Mouse (Mus musculus): ENCODE measurements at regions not wholly inside any gene's neighbourhood (a gene's known extent, or its start where the extent isn't known, plus 50 kb on each side); places are given as distances from the start of the nearest gene placed in this dataset.
"Not testable (repeated sequence)": the region's sequence is repeated elsewhere in the genome, so short reads cannot be mapped to it uniquely, and the experiment has no call there.

GRCm38 (mm10) chr5:10088172-10088571, 158.2 kb downstream of the Gm5152 start:
- DNase-seq (ENCODE audit: extremely low read depth, low read depth, low spot score); H3K27me3 ChIP-seq (ENCODE audit: control insufficient read depth, insufficient read depth, low read length); H3K79me2 ChIP-seq (ENCODE audit: control insufficient read depth, insufficient read depth, low read length); H3K36me3 ChIP-seq (ENCODE audit: control insufficient read depth, insufficient read depth, low read length); H3K4me1 ChIP-seq (ENCODE audit: control insufficient read depth, insufficient read depth, low read length); H3K9ac ChIP-seq (ENCODE audit: low read depth, low read length); H3K27ac ChIP-seq (replicated peaks; ENCODE audit: insufficient read depth, low read depth, low read length); H3K4me3 ChIP-seq (ENCODE audit: insufficient read depth, low read depth, low read length): not testable (repeated sequence)
- WGBS, result 91% methylated on average over 3 of the region's 3 CpGs

GRCm38 (mm10) chr5:10055440-10055839, 190.9 kb downstream of the Gm5152 start:
- 57% methylated on average over 2 of the region's 2 CpGs for WGBS
- no peak overlapping the region for H3K27ac ChIP-seq (replicated peaks; ENCODE audit: insufficient read depth, low read depth, low read length)
- no peaks in the 10 kb centered on the region for H3K79me2 ChIP-seq (ENCODE audit: control insufficient read depth, insufficient read depth, low read length)
- no peak for DNase-seq (ENCODE audit: extremely low read depth, low read depth, low spot score)
- no peak for TF ChIP-seq POLR2A (IDR thresholded peaks at IDR 0.05; ENCODE audit: extremely low read depth, insufficient read depth, low read length)
- H3K27me3 ChIP-seq (ENCODE audit: control insufficient read depth, insufficient read depth, low read length), result no peaks in the 10 kb centered on the region
- no peaks in the 10 kb centered on the region for H3K36me3 ChIP-seq (ENCODE audit: control insufficient read depth, insufficient read depth, low read length)
- H3K4me1 ChIP-seq (ENCODE audit: control insufficient read depth, insufficient read depth, low read length), result no peaks in the 10 kb centered on the region
- no peak overlapping the region for H3K9ac ChIP-seq (ENCODE audit: low read depth, low read length)
- H3K4me3 ChIP-seq (ENCODE audit: insufficient read depth, low read depth, low read length), result no peak overlapping the region

- H3K9ac ChIP-seq (ENCODE audit: low read depth, low read length), result no peak overlapping the region
- H3K27me3 ChIP-seq (ENCODE audit: control insufficient read depth, insufficient read depth, low read length), result no peaks in the 10 kb centered on the region
- no peaks in the 10 kb centered on the region for H3K79me2 ChIP-seq (ENCODE audit: control insufficient read depth, insufficient read depth, low read length)
- no peak overlapping the region for H3K27ac ChIP-seq (replicated peaks; ENCODE audit: insufficient read depth, low read depth, low read length)
- no peaks in the 10 kb centered on the region for H3K4me1 ChIP-seq (ENCODE audit: control insufficient read depth, insufficient read depth, low read length)
- DNase-seq (ENCODE audit: extremely low read depth, low read depth, low spot score), result no peak
- no peak overlapping the region for H3K4me3 ChIP-seq (ENCODE audit: insufficient read depth, low read depth, low read length)
- TF ChIP-seq CTCF (IDR thresholded peaks at IDR 0.05; ENCODE audit: low read depth, low read length) (no peak), POLR2A (IDR thresholded peaks at IDR 0.05; ENCODE audit: extremely low read depth, insufficient read depth, low read length) (no peak)
- WGBS, result 65% methylated on average over 3 of the region's 3 CpGs
- H3K36me3 ChIP-seq (ENCODE audit: control insufficient read depth, insufficient read depth, low read length), result no peaks in the 10 kb centered on the region
These were observed 191.5 kb downstream of the Gm5152 start for GRCm38 (mm10) chr5:10054621-10055364.

GRCm38 (mm10) chr5:10041635-10042034, 204.7 kb downstream of the Gm5152 start:
- H3K27ac ChIP-seq (replicated peaks; ENCODE audit: insufficient read depth, low read depth, low read length), result no peak overlapping the region
- TF ChIP-seq POLR2A (IDR thresholded peaks at IDR 0.05; ENCODE audit: extremely low read depth, insufficient read depth, low read length) (no peak), CTCF (IDR thresholded peaks at IDR 0.05; ENCODE audit: low read depth, low read length) (no peak)
- no peak overlapping the region for H3K9ac ChIP-seq (ENCODE audit: low read depth, low read length)
- H3K4me3 ChIP-seq (ENCODE audit: insufficient read depth, low read depth, low read length), result no peak overlapping the region
- H3K4me1 ChIP-seq (ENCODE audit: control insufficient read depth, insufficient read depth, low read length), result no peaks in the 10 kb centered on the region
- DNase-seq (ENCODE audit: extremely low read depth, low read depth, low spot score), result peak; percentile 32
- H3K79me2 ChIP-seq (ENCODE audit: control insufficient read depth, insufficient read depth, low read length), result no peaks in the 10 kb centered on the region
- H3K27me3 ChIP-seq (ENCODE audit: control insufficient read depth, insufficient read depth, low read length), result no peaks in the 10 kb centered on the region
- no peaks in the 10 kb centered on the region for H3K36me3 ChIP-seq (ENCODE audit: control insufficient read depth, insufficient read depth, low read length)
- WGBS, result 49% methylated on average over 3 of the region's 3 CpGs

- DNase-seq (ENCODE audit: extremely low read depth, low read depth, low spot score); H3K79me2 ChIP-seq (ENCODE audit: control insufficient read depth, insufficient read depth, low read length); H3K9ac ChIP-seq (ENCODE audit: low read depth, low read length); H3K27me3 ChIP-seq (ENCODE audit: control insufficient read depth, insufficient read depth, low read length); H3K27ac ChIP-seq (replicated peaks; ENCODE audit: insufficient read depth, low read depth, low read length); H3K36me3 ChIP-seq (ENCODE audit: control insufficient read depth, insufficient read depth, low read length); H3K4me3 ChIP-seq (ENCODE audit: insufficient read depth, low read depth, low read length); H3K4me1 ChIP-seq (ENCODE audit: control insufficient read depth, insufficient read depth, low read length): not testable (repeated sequence)
- 63% methylated on average over 1 of the region's 1 CpGs for WGBS
These were observed 221.2 kb downstream of the Gm5152 start for GRCm38 (mm10) chr5:10025129-10025528.

Data from liver, adult 2 months (tissue).